Mouse (Mus musculus) G1E (cell line): Measurements from ENCODE around the gene Tasp1.

Experiments used
- CTCF ChIP-seq: IDR thresholded peaks from 2 replicates; pipeline ENCODE4 v1.5.1; 2012; ENCODE audit warnings: low read depth, low read length, inconsistent platforms, mixed read lengths
- GATA1 ChIP-seq: IDR thresholded peaks from 2 replicates; pipeline ENCODE4 v1.6.1; 2012; ENCODE audit warnings: borderline replicate concordance, low read length, inconsistent platforms, mixed read lengths
- POLR2AphosphoS5 ChIP-seq: IDR thresholded peaks from 2 replicates; pipeline ENCODE4 v1.6.1; 2012; ENCODE audit warnings: low read depth, low read length, inconsistent platforms; ENCODE audit not compliant: insufficient replicate concordance

DNA sequence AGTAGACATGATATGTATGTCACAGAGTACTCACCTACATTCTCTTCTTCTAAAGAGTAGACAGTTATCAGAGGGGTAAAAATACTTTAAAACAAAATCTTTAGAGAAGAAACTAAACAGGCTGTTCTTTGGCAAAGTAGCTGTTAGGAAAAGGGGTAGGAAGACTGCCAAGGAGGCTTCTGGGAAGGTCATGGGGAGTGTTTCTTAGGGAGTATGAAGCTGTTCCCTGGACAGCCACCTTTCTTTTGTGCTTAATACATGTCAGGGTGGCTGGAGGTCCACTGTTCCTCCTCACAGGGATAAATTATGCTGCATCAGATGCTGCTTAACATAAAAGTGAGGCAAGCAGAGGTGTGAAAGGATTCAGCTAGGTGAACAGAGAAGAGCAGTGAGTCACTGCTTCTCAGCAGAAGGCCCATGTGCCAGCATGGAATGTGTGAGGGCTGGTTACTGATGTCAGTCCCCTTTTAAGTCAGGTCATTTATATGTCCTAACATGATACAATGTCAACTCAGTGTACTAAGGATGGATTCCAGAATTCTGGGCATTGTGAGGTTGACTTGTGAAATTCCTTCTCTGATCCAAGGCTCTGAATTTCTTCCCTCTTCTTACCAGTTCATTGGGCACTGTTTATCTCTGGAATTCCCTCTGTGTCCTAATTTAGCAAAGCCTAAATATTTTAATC is 175.1 kb downstream of the Tasp1 start:
- TF ChIP-seq CTCF (no peak), POLR2AphosphoS5 (no peak), GATA1 (no peak)
